Mouse (Mus musculus) thymus, postnatal 4 days (tissue): Measurements from ENCODE around the gene Olfr294.

ENCODE experiments used
- DNase-seq: peaks from one replicate; pipeline ENCODE4 v3.0.0; 2021

The Olfr294 gene

GRCm38 (mm10) chr7:86616543-86616942, at the start of gene Olfr294:
Gene Olfr294, minus strand, starts transcription at chr7:86616643.
- DNase-seq = no peak

- no peak for DNase-seq
These were observed 32.3 kb upstream of the Olfr294 start, which contains the start of gene Olfr293 for GRCm38 (mm10) chr7:86648761-86649160. Gene Olfr293, plus strand, starts transcription at chr7:86649061.

GRCm38 (mm10) chr7:86583562-86583961, 32.9 kb downstream of the Olfr294 start, which contains the start of gene Olfr295:
Gene Olfr295, plus strand, starts transcription at chr7:86583862.
- DNase-seq = no peak
